Mouse (Mus musculus): ENCODE data around the gene Lpar2. TPM values are rescaled to one million over a fixed set of nuclear protein-coding genes. Genes with fewer than 3 reads are reported as not detected.

Lpar2 gene
- total RNA-seq, 2 experiments from 2014 or later, result 0.59 to 2.0 TPM

- no peak for ATAC-seq (ENCODE audit: poor library complexity, severe bottlenecking)
These were observed 42.0 kb downstream of the Lpar2 start for GRCm38 (mm10) chr8:69864180-69864579.

GRCm38 (mm10) chr8:69867696-69868326 lies 45.6 kb downstream of the Lpar2 start:
- ATAC-seq (ENCODE audit: poor library complexity, severe bottlenecking), result no peak

- ATAC-seq (ENCODE audit: poor library complexity, severe bottlenecking), result no peak
These were observed 48.0 kb downstream of the Lpar2 start for GRCm38 (mm10) chr8:69870003-69870765.

GRCm38 (mm10) chr8:69870907-69871306 lies 48.7 kb downstream of the Lpar2 start:
- no peak for ATAC-seq (ENCODE audit: poor library complexity, severe bottlenecking)

GRCm38 (mm10) chr8:69874155-69874554 lies 51.9 kb downstream of the Lpar2 start:
- peak; percentile 60 for ATAC-seq (ENCODE audit: poor library complexity, severe bottlenecking)

DNA sequence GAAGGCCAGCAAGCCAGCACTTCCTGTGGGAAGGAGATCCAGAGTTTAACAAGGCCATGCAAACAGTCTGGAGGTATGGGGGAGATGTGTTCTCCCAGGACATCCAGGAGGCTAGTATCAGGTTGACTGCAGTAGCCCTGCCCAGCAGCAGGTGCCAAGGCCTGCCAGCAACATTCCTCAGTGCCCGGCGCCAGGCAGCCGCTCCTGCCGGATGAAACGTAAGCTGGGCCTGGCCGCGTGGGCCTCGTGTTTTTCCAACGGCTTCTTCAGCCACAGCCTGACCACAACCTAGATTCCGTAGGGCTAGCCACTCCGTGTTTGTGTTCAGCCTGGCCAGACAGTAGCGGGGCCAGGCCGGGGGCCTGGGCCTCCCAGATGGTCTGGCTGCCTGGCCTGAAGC lies 52.4 kb downstream of the Lpar2 start:
- ATAC-seq (ENCODE audit: poor library complexity, severe bottlenecking), result no peak

- no peak for ATAC-seq (ENCODE audit: poor library complexity, severe bottlenecking)
These were observed 53.9 kb downstream of the Lpar2 start for GRCm38 (mm10) chr8:69876097-69876496.

- no peak for ATAC-seq (ENCODE audit: poor library complexity, severe bottlenecking)
These were observed 54.7 kb downstream of the Lpar2 start for GRCm38 (mm10) chr8:69876967-69877366.

GRCm38 (mm10) chr8:69877396-69877795 lies 55.2 kb downstream of the Lpar2 start:
- no peak for ATAC-seq (ENCODE audit: poor library complexity, severe bottlenecking)

GRCm38 (mm10) chr8:69877992-69878391 lies 55.8 kb downstream of the Lpar2 start:
- no peak for ATAC-seq (ENCODE audit: poor library complexity, severe bottlenecking)

DNA sequence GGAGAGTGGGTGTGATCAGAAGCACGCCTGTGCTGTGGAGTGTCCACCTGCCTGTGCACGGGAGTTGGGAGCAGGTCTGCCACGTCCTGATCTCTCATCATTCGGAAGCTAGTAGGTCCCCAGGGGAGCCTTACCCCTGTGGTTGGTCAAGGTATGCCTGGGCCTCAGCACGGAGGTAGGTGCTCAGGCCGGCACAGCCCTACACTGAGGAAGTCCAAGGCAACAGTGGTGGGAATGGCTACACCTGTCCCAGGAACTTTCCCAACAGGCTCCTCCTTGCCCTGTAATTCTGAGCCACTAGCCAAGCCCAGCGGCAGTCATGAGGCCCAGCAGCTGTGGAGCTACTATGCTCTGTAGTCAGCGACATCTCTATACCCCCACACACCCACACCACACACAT lies 57.4 kb downstream of the Lpar2 start:
- no peak for ATAC-seq (ENCODE audit: poor library complexity, severe bottlenecking)

Other genes starting within 250 kb of the Lpar2 start
- gene Zfp868, start 196.9 kb upstream of the Lpar2 start, total RNA-seq (2015), result 22.9 and 23.7 TPM in 2 replicates
- gene Zfp868, start 196.9 kb upstream of the Lpar2 start, total RNA-seq (2017), result 14.0 TPM in 2 replicates
- gene Zfp964, start 167.9 kb upstream of the Lpar2 start, total RNA-seq (2015), result 0.76 and 0.89 TPM in 2 replicates
- 0.33 TPM in 1 of 2 replicates, not detected in the other for gene Zfp964, start 167.9 kb upstream of the Lpar2 start, total RNA-seq (2017)
- 16.7 and 17.9 TPM in 2 replicates for gene Zfp869, start 111.7 kb upstream of the Lpar2 start, total RNA-seq (2015)
- gene Zfp869, start 111.7 kb upstream of the Lpar2 start, total RNA-seq (2017), result 18.1 and 21.5 TPM in 2 replicates
- gene Zfp963, start 72.5 kb upstream of the Lpar2 start, total RNA-seq (2015), result 7.2 and 8.0 TPM in 2 replicates
- 3.7 and 5.5 TPM in 2 replicates for gene Zfp963, start 72.5 kb upstream of the Lpar2 start, total RNA-seq (2017)
- not detected in 2 replicates for gene Gm20422, start 47.5 kb upstream of the Lpar2 start, total RNA-seq (2015)
- gene Gm20422, start 47.5 kb upstream of the Lpar2 start, total RNA-seq (2017), result 0.33 and 0.45 TPM in 2 replicates
- 19.5 and 21.1 TPM in 2 replicates for gene Atp13a1, start 31.3 kb upstream of the Lpar2 start, total RNA-seq (2015)
- 15.6 and 16.9 TPM in 2 replicates for gene Atp13a1, start 31.3 kb upstream of the Lpar2 start, total RNA-seq (2017)
- gene Zfp866, start 31.3 kb upstream of the Lpar2 start, total RNA-seq (2015), result 23.6 TPM in 2 replicates
- 24.9 and 27.2 TPM in 2 replicates for gene Zfp866, start 31.3 kb upstream of the Lpar2 start, total RNA-seq (2017)
- gene Gmip, start 13.8 kb upstream of the Lpar2 start, total RNA-seq (2015), result 60.6 and 62.2 TPM in 2 replicates
- gene Gmip, start 13.8 kb upstream of the Lpar2 start, total RNA-seq (2017), result 59.3 and 82.0 TPM in 2 replicates
- 1.3 and 2.4 TPM in 2 replicates for gene Pbx4, start 10.1 kb downstream of the Lpar2 start, total RNA-seq (2015)
- 0.57 and 1.9 TPM in 2 replicates for gene Pbx4, start 10.1 kb downstream of the Lpar2 start, total RNA-seq (2017)
- gene Cilp2, start 65.3 kb downstream of the Lpar2 start, total RNA-seq (2015), result not detected in 2 replicates
- gene Cilp2, start 65.3 kb downstream of the Lpar2 start, total RNA-seq (2017), result not detected in 2 replicates
- 0.27 TPM in 1 of 2 replicates, not detected in the other for gene Tssk6, start 79.8 kb downstream of the Lpar2 start, total RNA-seq (2015)
- 0.16 and 0.26 TPM in 2 replicates for gene Tssk6, start 79.8 kb downstream of the Lpar2 start, total RNA-seq (2017)
- gene Ndufa13, start 80.1 kb downstream of the Lpar2 start, total RNA-seq (2015), result 63.4 and 75.7 TPM in 2 replicates
- 120 and 143 TPM in 2 replicates for gene Ndufa13, start 80.1 kb downstream of the Lpar2 start, total RNA-seq (2017)
- gene Yjefn3, start 80.3 kb downstream of the Lpar2 start, total RNA-seq (2015), result 3.1 TPM in 1 of 2 replicates, not detected in the other
- not detected in 2 replicates for gene Yjefn3, start 80.3 kb downstream of the Lpar2 start, total RNA-seq (2017)
- gene Gatad2a, start 174.0 kb downstream of the Lpar2 start, total RNA-seq (2015), result 50.1 and 62.0 TPM in 2 replicates
- gene Gatad2a, start 174.0 kb downstream of the Lpar2 start, total RNA-seq (2017), result 62.5 and 64.7 TPM in 2 replicates
- gene Mau2, start 220.3 kb downstream of the Lpar2 start, total RNA-seq (2015), result 28.1 and 28.4 TPM in 2 replicates
- 28.1 and 33.8 TPM in 2 replicates for gene Mau2, start 220.3 kb downstream of the Lpar2 start, total RNA-seq (2017)
- 11.6 and 15.0 TPM in 2 replicates for gene Sugp1, start 220.4 kb downstream of the Lpar2 start, total RNA-seq (2015)
- gene Sugp1, start 220.4 kb downstream of the Lpar2 start, total RNA-seq (2017), result 17.3 and 24.1 TPM in 2 replicates

Data from megakaryocyte, adult 5-6 weeks (primary cell).